Mouse (Mus musculus) CD4-positive, CD25-positive, alpha-beta regulatory T cell, adult 2 months (primary cell): ENCODE results near the gene Klrg2.

ENCODE experiments used
- DNase-seq: peaks from one replicate; pipeline ENCODE4 v3.0.0-alpha.2; 2012; ENCODE audit warnings: low read depth, low spot score

The Klrg2 gene

DNA sequence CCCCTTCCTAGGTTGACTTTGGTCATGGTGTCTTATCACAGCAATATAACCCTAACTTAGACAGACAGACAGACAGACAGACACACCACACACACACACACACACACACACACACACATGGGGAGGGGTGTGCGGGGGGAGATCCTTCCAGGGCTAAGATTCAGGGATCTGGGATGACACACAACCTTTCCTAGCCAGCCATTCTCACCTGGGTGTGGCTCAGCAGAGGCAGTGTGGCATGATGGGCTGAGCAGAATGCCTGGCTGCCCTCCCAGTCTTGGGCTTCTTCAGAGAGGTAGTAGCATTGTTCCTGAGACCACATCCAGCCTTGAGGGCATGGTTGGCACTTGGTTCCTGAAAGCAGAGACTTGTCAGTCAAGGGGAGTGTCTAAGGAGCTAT is 7.5 kb downstream of the Klrg2 start:
- no peak for DNase-seq

DNA sequence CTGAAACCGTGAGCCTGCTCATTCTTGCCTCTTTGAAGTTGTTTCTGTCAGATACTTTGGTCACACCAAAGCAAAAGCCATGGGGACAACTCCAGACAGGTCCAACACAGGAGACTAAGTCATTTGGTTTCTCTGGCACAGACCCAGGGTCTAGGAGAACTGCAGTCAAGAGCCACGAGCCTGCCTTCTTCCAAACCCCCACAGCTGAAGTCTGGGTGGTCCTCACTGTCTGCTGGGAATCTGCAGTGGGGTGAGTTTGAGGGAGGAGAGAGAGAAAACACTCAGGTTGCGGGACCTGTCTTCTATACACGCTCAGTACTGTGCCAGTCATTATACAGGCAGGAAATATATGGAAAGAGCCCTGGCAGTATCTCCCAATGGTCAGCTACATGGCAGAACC is 9.6 kb downstream of the Klrg2 start:
- no peak for DNase-seq

DNA sequence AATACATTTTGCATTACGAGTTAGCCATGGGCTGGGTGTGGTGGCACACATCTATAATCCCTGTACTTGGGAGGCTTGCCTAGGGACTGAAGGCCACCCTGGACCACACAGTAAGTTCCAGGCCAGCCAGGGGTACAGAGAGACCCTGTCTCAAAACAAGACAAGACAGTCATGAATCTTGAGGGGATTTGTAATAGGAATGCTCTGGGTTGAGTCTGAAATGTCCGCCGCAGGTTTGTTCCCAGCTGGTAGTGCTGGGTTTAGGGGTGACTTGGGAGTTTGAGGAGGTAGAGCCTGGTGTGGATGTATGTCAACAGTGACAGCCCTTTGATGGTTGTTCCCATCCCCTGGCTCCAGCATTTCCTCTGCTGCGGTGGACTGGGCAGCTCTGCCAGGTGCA is 10.0 kb downstream of the Klrg2 start:
- no peak for DNase-seq

DNA sequence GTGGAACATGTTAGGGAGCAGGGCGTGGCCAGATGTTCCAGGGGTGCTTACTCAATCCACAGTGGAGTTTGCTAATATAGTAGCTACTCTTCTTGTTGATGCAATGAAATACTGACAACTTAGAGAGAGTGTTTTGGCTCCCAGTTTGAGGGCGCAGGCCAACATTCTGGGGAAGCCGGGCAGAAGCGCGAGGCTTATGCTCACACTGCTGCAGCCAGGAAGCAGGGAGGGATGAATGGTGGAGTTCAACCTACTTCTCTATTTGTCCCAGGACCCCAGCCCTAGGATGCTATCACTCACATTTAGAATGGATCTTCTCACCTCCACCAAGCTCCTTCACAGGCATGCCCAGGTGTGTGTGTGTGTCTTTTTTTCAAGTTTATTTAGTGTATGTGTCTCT is 11.0 kb downstream of the Klrg2 start:
- no peak for DNase-seq

DNA sequence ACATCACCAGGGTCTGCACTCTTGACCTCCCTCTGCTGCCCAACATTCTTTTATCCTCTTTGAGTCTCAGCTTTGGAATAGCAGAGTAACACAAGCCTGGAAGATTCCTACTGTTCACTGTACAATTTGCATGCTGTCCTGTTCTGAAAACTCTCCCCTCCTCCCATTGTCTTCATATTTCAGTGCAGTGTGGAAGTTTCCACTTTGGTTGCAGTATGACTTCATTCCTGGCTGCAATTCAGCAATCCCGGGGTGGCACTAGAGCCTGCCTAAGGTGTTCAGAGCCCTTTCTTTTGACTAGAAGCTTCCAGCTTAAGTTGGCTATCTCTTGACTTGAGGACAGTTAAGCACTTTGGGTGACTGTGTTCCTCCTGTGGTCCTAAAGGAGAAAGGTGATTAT is 12.6 kb downstream of the Klrg2 start:
- DNase-seq = no peak

DNA sequence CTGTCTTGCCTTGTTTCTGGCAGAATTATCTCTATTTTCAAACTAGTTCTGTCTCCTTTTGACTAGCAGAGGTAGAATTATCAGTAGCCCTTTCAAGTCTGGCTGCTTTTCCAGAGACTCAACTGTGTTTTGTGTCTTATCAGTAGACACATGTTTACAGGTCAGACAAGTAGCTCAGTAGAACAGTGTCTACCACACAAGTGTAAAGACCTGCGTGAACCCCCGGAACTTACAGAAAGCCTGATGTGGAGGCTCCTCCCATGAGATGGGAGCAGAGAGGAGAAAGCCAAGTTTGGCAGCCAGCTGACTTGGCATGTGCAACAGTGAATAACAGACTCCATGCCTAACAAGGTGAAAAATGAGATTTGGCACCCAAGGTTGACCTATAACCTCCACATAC is 13.6 kb downstream of the Klrg2 start:
- DNase-seq = no peak

DNA sequence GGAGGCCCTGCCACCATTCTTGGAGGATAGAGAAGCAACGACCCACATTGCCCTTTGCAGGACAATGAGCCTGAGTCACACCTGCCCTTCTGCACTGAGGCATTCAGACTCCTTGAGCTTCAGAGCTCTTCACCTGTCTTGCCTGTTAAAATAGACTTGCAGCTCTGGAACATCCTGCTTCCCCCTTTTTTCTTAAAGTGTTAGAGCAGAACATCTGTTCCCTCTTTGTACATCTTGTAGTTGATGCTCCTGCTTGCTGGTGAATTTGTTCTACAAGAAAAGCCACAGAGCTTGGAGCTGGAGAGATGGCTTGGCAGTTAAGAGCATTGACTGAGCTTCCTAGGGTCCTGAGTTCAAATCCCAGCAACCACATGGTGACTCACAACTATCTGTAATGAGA is 14.6 kb downstream of the Klrg2 start:
- DNase-seq = no peak

DNA sequence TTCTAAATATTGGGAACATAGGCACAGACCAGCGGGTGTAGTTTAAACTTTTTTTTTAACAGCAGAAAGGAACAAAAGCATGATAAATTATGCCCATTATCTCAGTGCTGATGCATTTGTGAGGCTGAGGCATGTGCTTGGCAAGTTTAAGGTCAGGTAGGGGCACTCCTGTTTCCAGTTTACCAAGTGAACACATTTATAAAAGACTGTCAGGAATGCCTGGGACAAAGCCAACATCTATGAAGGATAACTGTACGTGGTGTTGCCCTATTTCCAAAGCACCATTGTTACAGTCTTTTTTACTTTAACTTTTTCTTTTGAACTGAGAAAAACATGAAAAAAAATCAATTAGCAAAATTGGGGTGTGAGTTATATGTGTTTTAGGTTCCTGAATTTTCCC is 27.1 kb downstream of the Klrg2 start:
- DNase-seq = no peak

DNA sequence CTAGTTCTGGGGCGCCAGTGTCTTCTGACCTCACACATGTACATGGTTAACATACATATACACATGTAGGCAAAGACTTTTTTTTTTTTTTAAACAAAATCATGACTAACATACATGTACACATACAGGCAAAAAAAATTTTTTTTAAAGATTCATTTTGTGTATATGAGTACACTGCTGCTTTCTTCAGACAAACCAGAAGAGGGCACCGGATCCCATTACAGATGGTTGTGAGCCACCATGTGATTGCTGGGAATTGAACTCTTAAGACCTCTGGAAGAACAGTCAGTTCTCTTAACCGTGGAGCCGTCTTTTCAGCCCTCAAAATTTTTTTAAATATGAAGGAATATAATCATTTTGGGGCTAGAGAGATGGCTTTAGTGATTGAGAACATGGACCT is 39.6 kb downstream of the Klrg2 start:
- DNase-seq = no peak

DNA sequence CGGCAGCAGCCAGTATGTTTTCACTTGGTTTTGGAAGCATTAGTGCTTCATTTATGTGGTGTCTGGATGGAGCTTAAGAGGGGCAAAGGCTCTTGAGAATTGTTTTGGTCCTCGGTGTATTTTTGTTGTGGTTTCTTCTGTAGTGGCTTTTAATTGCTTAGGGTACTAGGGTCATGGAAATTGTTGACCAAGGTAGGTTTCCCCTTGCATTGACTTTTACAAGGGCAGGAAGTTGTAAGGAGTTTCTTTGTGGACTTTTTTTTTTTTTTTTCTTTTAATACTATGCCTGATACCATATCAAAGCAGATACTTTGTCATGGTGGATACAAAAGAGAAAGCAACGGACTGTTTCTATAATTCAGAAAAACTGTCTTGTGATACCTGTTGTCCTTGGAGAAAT is 55.3 kb downstream of the Klrg2 start:
- peak; percentile 34 for DNase-seq

DNA sequence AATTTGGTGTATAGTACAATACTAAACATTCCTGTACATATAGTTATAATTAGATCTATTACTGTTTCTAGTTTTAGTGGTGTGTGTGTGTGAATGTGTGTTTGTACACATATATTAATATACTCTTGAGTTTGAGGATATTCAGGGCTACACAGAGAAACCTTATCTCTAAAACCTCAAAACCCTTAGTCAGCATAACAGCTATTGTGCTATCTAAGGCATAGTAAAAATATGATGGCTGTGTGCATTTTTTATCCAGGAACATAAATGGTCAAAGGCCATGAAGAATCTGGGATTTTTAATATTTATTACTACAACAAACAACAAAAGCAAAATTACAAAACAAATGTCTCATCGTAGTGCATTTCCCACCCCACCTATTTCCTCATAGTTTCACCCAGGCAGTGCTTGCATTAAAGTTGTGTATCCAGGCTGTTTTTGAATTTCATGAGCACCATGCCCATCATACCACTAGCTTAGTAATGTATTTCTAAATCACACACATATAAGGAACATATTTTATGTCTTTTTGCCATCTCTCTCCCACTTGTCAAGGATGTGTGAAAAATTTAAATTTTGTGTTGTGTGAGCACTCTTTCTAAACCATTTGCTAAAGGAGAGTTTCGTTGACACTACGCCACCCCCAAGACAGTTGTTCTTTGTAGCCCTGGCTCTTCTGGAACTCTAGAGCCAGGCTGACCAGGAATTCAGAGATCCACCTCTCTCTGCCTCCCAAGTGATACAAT is 56.8 kb downstream of the Klrg2 start:
- DNase-seq = no peak

DNA sequence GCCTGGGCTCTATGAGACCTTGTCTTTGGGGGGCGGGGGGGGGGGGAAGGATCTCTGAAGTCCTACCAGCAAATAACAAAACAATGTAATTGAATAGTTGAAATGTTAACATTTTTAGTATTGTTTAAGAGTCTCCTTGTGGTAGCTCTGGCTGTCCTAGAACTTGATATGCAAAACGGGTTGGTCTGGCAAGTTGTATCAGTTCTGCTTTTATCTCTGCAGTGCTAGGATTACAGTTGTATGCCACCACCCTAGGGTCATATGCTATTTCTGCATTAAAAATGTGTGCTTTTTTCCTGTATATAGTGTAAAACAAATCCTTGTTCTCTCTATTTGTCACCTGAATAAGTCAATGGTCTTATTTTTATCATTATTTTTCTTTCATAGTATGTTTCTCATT is 60.9 kb downstream of the Klrg2 start:
- DNase-seq = no peak
